Mouse (Mus musculus) C2C12 (cell line): ENCODE data around the gene Madd.

Experiments
- CTCF ChIP-seq: IDR thresholded peaks from one replicate; pipeline ENCODE4 v1.5.1; 2011; ENCODE audit not compliant: control insufficient read depth, insufficient read depth, insufficient read length
- MAX ChIP-seq: IDR thresholded peaks from one replicate; pipeline ENCODE4 v1.6.1; 2011; ENCODE audit warnings: mild to moderate bottlenecking, control low read depth

DNA sequence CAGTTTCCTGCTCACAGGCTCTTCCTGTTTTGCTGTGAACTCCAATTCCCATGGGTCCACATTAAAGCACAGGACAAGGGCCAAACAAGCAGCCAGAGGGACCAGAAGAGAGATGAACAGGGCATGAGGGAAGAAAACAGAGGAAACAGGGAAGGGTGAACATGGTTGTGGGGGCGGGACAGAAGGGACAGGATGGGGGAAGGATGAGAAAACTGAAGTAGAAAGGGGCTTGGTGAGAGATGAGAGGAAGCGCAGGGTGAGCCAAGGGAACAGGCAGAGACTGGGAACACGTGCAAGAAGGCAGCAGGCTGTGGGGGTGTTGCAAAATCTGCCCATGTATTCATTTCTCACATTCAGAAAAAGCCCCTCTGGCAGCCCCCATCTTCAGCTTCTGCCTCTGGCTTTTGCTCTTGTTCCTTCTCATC, 13.0 kb upstream of the Madd start:
- TF ChIP-seq MAX: no peak
- TF ChIP-seq CTCF: no peak
